Mouse (Mus musculus): ENCODE measurements around the gene Hoxd1. TPM values are rescaled to one million over a fixed set of nuclear protein-coding genes. Genes with fewer than 3 reads are reported as not detected.

The Hoxd1 gene
- total RNA-seq (2017) = not detected in 3 replicates

- no peak for ATAC-seq (replicated peaks; ENCODE audit: insufficient number of reproducible peaks, low FRiP score, low TSS enrichment, poor library complexity, severe bottlenecking)
Observed at GRCm38 (mm10) chr2:74762522-74763244, at the start of gene Hoxd1. Gene Hoxd1 (plus strand): TSS chr2:74762980.

- no peak for ATAC-seq (replicated peaks; ENCODE audit: insufficient number of reproducible peaks, low FRiP score, low TSS enrichment, poor library complexity, severe bottlenecking)
Observed at GRCm38 (mm10) chr2:74713239-74714150, 49.3 kb upstream of the Hoxd1 start.

GRCm38 (mm10) chr2:74714156-74714789 is 48.5 kb upstream of the Hoxd1 start:
- no peak for ATAC-seq (replicated peaks; ENCODE audit: insufficient number of reproducible peaks, low FRiP score, low TSS enrichment, poor library complexity, severe bottlenecking)

- ATAC-seq (replicated peaks; ENCODE audit: insufficient number of reproducible peaks, low FRiP score, low TSS enrichment, poor library complexity, severe bottlenecking) = no peak
Observed at GRCm38 (mm10) chr2:74714881-74715280, 47.9 kb upstream of the Hoxd1 start.

- no peak for ATAC-seq (replicated peaks; ENCODE audit: insufficient number of reproducible peaks, low FRiP score, low TSS enrichment, poor library complexity, severe bottlenecking)
Observed at GRCm38 (mm10) chr2:74715504-74716241, 47.1 kb upstream of the Hoxd1 start.

- ATAC-seq (replicated peaks; ENCODE audit: insufficient number of reproducible peaks, low FRiP score, low TSS enrichment, poor library complexity, severe bottlenecking) = no peak
Observed at GRCm38 (mm10) chr2:74720384-74720783, 42.4 kb upstream of the Hoxd1 start.

GRCm38 (mm10) chr2:74720955-74721491 is 41.8 kb upstream of the Hoxd1 start:
- ATAC-seq (replicated peaks; ENCODE audit: insufficient number of reproducible peaks, low FRiP score, low TSS enrichment, poor library complexity, severe bottlenecking) = no peak

GRCm38 (mm10) chr2:74721882-74722281 is 40.9 kb upstream of the Hoxd1 start:
- ATAC-seq (replicated peaks; ENCODE audit: insufficient number of reproducible peaks, low FRiP score, low TSS enrichment, poor library complexity, severe bottlenecking) = no peak

- ATAC-seq (replicated peaks; ENCODE audit: insufficient number of reproducible peaks, low FRiP score, low TSS enrichment, poor library complexity, severe bottlenecking) = no peak
Observed at GRCm38 (mm10) chr2:74722949-74723348, 39.8 kb upstream of the Hoxd1 start.

- ATAC-seq (replicated peaks; ENCODE audit: insufficient number of reproducible peaks, low FRiP score, low TSS enrichment, poor library complexity, severe bottlenecking) = no peak
Observed at GRCm38 (mm10) chr2:74724244-74725015, 38.4 kb upstream of the Hoxd1 start.

GRCm38 (mm10) chr2:74725171-74725570 is 37.6 kb upstream of the Hoxd1 start:
- ATAC-seq (replicated peaks; ENCODE audit: insufficient number of reproducible peaks, low FRiP score, low TSS enrichment, poor library complexity, severe bottlenecking) = no peak

- ATAC-seq (replicated peaks; ENCODE audit: insufficient number of reproducible peaks, low FRiP score, low TSS enrichment, poor library complexity, severe bottlenecking) = no peak
Observed at GRCm38 (mm10) chr2:74726551-74726950, 36.2 kb upstream of the Hoxd1 start, which contains the start of gene Gm28230. Gene Gm28230 (plus strand): TSS chr2:74726728.

- ATAC-seq (replicated peaks; ENCODE audit: insufficient number of reproducible peaks, low FRiP score, low TSS enrichment, poor library complexity, severe bottlenecking) = no peak
Observed at GRCm38 (mm10) chr2:74726973-74727639, 35.7 kb upstream of the Hoxd1 start.

GRCm38 (mm10) chr2:74727640-74728302 is 35.0 kb upstream of the Hoxd1 start:
- no peak for ATAC-seq (replicated peaks; ENCODE audit: insufficient number of reproducible peaks, low FRiP score, low TSS enrichment, poor library complexity, severe bottlenecking)

- ATAC-seq (replicated peaks; ENCODE audit: insufficient number of reproducible peaks, low FRiP score, low TSS enrichment, poor library complexity, severe bottlenecking) = no peak
Observed at GRCm38 (mm10) chr2:74728303-74728680, 34.5 kb upstream of the Hoxd1 start.

- ATAC-seq (replicated peaks; ENCODE audit: insufficient number of reproducible peaks, low FRiP score, low TSS enrichment, poor library complexity, severe bottlenecking) = no peak
Observed at GRCm38 (mm10) chr2:74730331-74730730, 32.4 kb upstream of the Hoxd1 start.

GRCm38 (mm10) chr2:74731055-74731454 is 31.7 kb upstream of the Hoxd1 start:
- ATAC-seq (replicated peaks; ENCODE audit: insufficient number of reproducible peaks, low FRiP score, low TSS enrichment, poor library complexity, severe bottlenecking) = no peak

Measured in monocyte, adult 5-6 weeks (primary cell).